Mouse (Mus musculus) urinary bladder, postnatal 25 days (tissue): ENCODE data around the gene Itpk1.

Experiments
- DNase-seq: peaks from one replicate; pipeline ENCODE4 v3.0.0; 2022; ENCODE audit warnings: low spot score

Gene Itpk1

GRCm38 (mm10) chr12:102623827-102624226 is 80.9 kb downstream of the Itpk1 start:
- no peak for DNase-seq

DNA sequence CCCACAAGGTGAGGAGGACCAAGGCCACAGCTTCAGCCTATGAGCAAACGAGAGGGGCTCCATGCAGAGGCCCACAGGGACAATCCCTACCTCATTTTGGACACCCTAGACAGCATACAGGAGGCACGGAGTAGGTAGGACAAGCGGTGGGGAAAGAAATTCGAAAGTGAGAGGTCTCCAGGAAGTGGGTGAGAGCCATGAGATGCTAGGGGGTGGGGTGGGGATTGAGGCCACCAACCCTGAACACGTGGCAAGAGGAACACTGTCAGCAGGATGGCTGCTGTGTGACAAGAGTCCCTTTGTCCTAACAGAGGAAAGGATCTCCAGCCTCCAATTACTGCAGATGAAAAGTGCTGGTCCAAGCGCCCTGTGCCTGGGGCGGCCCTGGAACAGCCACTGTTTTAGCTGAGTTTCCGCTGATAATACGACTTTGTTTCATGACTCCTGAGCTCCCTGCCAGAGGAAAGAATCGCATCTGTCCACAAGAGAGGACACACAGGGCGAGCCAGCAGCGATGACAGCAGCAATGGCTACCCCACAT is 82.4 kb downstream of the Itpk1 start:
- no peak for DNase-seq

DNA sequence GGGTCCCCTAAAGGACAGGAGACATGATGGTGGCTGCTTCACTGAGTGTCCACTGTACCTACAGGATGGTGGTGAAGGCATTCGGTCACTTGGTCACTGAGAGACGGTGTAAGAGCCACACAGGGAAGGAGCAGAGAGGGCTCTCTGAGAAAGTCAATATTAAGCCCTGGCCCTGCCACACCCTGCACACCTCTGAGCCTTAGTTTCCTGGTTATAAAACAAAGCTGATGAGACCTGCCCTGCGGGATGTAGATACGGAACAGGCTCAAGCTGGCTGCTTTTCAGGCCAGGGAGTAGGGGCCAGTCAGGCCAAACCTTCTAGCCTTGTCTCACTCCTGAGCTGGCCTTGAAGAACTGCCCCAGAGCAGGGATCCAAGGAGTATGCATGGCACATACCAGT is 82.9 kb downstream of the Itpk1 start:
- DNase-seq: no peak

GRCm38 (mm10) chr12:102621205-102621604 is 83.5 kb downstream of the Itpk1 start:
- no peak for DNase-seq

- DNase-seq: no peak
These were observed 84.8 kb downstream of the Itpk1 start for GRCm38 (mm10) chr12:102619908-102620307.

- DNase-seq: no peak
These were observed 86.6 kb downstream of the Itpk1 start for GRCm38 (mm10) chr12:102618085-102618484.

DNA sequence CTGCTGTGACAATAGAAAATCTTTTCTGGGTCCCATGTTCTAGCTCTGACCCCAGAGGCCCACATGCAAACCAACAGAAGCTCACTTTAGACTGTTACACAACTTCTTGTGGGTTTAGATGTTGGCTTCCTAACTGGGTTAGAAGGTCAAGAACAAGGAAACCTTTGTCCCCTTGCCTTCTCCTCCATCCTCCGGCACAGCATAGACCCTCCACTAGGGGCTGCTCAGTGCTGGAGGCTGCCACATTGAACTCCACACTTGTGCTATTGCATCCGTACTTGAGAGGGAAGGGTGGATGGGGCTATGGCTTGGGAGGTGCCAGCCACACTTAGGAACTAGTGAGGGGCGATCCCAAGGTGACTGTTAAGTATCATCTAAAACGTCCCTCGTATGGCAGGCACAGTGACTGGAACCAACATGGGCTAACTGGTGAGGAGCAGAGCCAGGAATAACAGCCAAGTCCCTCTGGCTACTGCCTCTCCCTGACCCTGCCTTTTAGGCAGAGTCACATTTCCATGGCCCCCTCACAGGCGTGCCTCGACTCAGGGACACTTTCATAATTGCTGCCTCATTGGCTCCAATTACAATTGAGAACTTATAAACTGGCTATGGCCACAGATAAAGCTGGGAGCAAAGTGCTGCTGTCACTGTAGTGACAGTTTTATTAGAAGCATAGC is 87.7 kb downstream of the Itpk1 start:
- DNase-seq: no peak

GRCm38 (mm10) chr12:102616201-102616600 is 88.5 kb downstream of the Itpk1 start:
- DNase-seq: no peak

DNA sequence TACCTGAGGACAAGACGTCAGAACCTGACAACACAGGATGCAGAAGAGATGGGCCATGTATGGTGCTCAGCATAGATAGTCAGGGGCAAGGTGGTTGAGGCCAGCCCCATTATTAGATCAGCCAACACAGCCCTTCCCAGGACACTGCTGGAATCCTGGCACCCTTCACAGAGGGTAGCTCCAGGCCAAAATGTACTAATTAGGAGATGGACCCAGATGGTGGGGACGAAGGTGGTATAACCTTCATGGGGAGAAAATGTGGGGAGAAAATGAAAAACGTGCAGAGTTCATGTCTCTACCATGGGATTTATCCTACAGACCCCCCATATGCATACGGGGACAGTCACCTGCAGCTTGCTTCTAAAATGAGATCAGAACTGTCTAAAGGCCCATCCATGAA is 91.3 kb downstream of the Itpk1 start:
- DNase-seq: no peak

DNA sequence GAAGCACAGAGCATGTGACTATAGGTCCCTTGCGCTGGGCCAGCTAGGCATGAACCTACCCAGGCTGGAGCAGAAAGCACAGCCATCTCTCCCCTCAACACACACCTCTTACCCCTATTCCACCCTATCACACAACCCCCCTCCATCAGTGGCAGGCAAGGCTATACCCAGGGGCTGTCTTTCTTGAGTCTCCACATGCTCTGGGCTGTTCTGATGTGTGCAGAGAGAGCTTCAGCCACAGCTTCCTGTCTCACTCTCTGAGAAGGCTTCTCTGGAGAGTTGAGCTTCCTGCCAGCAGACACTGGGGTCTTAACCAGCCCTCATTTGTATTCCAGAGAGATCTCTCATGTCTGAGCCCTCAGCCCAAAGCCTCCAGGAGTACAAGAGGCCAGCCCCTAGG is 92.3 kb downstream of the Itpk1 start:
- DNase-seq: no peak

- no peak for DNase-seq
These were observed 93.8 kb downstream of the Itpk1 start for GRCm38 (mm10) chr12:102610927-102611326.

GRCm38 (mm10) chr12:102607808-102608517 is 96.8 kb downstream of the Itpk1 start:
- no peak for DNase-seq

- DNase-seq: no peak
These were observed 97.7 kb downstream of the Itpk1 start for GRCm38 (mm10) chr12:102607066-102607465.

- DNase-seq: no peak
These were observed 99.1 kb downstream of the Itpk1 start for GRCm38 (mm10) chr12:102605607-102606006.

- DNase-seq: no peak
These were observed 102.3 kb downstream of the Itpk1 start for GRCm38 (mm10) chr12:102602255-102603041.

DNA sequence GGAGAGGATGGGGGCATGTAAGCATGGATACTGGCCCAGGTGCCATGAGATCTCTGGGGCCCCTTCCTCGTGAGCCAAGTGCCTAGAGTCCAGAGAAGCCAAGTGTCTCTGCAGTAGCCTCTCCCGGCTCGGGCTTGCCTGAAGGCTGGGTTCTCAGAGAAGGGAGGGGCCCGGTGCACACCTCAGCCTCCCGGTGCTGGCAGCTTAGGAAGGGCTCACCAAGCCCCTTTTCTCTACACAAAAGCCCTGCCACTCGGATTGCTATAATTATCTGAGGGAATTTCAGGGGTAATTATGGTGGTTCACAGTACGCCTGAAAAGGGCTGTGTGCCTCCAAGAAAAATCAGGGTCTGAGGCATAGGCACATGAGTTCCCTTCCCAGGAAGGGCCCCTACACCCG is 102.9 kb downstream of the Itpk1 start:
- no peak for DNase-seq

DNA sequence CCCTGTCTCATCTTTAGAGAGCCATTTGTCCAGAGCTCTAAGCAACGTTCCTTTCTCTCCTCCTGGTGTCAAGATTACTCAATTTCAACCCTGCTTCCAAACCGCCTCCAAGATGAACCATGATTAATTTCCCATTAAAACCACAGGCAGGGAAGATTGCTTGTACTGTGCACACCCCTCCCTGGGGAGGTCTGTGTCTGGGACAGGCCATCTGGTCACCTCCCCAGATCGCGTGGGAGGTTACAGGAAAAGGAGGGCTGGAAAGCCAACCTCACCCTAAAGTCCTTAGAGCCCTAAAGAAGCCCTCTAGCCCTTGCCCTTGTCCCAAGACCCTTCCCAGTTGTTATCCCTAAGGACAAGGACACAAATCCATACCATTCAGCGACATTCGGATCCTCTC is 104.4 kb downstream of the Itpk1 start:
- DNase-seq: no peak

DNA sequence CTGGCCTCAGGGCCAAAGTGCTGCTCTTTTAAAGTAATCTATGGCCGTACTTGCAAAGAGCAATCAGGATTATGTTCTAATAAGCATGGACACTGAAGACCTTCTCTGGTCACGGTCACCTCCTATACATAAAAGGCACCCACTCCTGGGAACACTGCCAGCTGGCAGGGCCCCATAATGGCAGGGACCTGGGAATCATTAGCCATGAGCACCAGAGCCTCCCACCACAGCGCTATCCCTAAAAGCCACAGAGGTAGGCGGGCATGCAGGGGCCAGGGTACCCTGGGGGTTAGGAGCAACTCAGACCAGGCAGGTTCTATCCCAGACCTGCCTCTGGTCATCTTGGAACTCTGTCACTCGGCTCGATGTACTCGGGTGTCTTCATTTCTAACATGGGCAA is 104.9 kb downstream of the Itpk1 start:
- DNase-seq: no peak

GRCm38 (mm10) chr12:102598535-102598934 is 106.2 kb downstream of the Itpk1 start:
- DNase-seq: no peak

GRCm38 (mm10) chr12:102597466-102597865 is 107.3 kb downstream of the Itpk1 start:
- DNase-seq: peak; percentile 23

GRCm38 (mm10) chr12:102596410-102596809 is 108.3 kb downstream of the Itpk1 start:
- DNase-seq: no peak

GRCm38 (mm10) chr12:102594627-102595026 is 110.1 kb downstream of the Itpk1 start:
- no peak for DNase-seq

- no peak for DNase-seq
These were observed 111.0 kb downstream of the Itpk1 start for GRCm38 (mm10) chr12:102593699-102594098.
